Mouse (Mus musculus): Measurements from ENCODE around the gene Nras.

DNA sequence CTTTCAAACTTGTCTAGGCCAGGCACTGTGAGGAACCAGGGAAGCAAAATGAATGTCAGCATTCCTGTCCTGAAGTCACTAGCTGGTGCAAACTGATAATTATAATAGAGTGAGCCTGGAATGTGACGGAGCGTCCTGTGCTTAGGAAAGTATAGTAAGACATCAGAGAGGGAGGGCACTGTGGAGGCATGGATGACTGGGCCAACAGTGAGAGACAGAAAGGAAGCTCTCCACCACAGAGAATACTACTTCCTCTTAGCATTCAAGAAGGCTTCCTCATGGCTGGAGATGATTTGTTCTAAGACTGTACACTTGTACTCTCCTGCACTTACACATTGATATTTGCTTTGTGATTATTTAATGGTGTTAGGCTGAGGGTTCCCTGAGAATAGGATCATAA lies 40.7 kb upstream of the Nras start:
- TF ChIP-seq POLR2A (IDR thresholded peaks at IDR 0.05; ENCODE audit: low read depth, low read length), result no peak
- TF ChIP-seq CTCF (IDR thresholded peaks at IDR 0.05; ENCODE audit: extremely low read depth, insufficient read length, insufficient replicate concordance, low read depth, low read length), result no peak

Measured in small intestine, adult 2 months (tissue).